Mouse (Mus musculus) kidney, adult 11 months (tissue): ENCODE measurements around the gene Tut7.
"Not testable (repeated sequence)": the region's sequence is repeated elsewhere in the genome, so short reads cannot be mapped to it uniquely, and the experiment has no call there.

Experiments used
- DNase-seq: peaks from one replicate; pipeline ENCODE4 v3.0.0; 2022

The Tut7 gene

GRCm38 (mm10) chr13:59832454-59832853 is 9.5 kb upstream of the Tut7 start:
- no peak for DNase-seq

- DNase-seq, result peak; percentile 55
Measured at GRCm38 (mm10) chr13:59825966-59826365, 3.0 kb upstream of the Tut7 start.

- DNase-seq, result no peak
Measured at GRCm38 (mm10) chr13:59820836-59821235, 2.1 kb downstream of the Tut7 start.

GRCm38 (mm10) chr13:59820114-59820513 is 2.8 kb downstream of the Tut7 start:
- no peak for DNase-seq

DNA sequence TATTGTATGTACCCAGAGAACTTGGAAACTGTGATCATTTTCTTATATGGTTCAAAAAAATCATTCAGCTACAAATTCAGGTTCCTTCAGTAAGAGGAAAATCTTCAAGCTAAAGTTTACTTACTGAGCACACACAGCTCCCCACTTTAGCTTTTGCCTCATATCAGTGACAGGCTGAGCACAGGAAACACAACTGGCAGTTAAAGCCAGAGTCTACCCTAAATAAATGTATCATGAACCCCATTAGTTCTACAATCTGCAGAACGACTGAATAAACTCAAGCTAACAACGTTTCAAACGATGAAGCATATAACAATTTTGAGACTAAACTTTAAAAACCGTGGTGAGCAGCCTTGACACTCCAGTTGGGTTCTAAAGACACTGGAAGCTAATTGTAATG is 5.6 kb downstream of the Tut7 start:
- DNase-seq, result no peak

DNA sequence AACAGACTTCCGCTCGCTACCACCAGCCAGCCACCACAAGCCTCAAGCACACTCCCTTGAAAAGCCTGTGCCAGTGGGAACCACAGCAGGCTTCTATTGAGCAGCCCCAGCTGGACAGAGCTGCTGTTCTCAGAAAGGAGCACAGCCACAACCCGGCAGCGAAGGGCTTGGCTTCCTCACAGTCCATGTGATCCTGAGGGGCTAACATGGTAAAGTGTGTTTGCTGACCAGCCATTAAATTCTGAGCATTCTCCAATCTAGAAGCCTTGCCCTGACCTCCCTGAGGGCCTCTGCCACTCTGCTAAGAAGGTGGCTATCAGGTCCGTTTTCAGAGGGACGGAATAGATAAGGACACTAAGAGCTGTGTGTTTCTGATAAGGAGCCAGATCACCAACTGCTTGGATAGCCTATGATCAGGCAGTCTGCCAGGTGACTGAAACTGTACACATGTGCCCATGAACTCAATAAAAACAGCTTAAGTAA is 8.8 kb downstream of the Tut7 start:
- DNase-seq, result no peak

- no peak for DNase-seq
Measured at GRCm38 (mm10) chr13:59811581-59811980, 11.4 kb downstream of the Tut7 start.

- peak; percentile 17 for DNase-seq
Measured at GRCm38 (mm10) chr13:59801000-59801399, 21.9 kb downstream of the Tut7 start.

- no peak for DNase-seq
Measured at GRCm38 (mm10) chr13:59800077-59800476, 22.9 kb downstream of the Tut7 start.

- DNase-seq, result no peak
Measured at GRCm38 (mm10) chr13:59798306-59798705, 24.6 kb downstream of the Tut7 start.

DNA sequence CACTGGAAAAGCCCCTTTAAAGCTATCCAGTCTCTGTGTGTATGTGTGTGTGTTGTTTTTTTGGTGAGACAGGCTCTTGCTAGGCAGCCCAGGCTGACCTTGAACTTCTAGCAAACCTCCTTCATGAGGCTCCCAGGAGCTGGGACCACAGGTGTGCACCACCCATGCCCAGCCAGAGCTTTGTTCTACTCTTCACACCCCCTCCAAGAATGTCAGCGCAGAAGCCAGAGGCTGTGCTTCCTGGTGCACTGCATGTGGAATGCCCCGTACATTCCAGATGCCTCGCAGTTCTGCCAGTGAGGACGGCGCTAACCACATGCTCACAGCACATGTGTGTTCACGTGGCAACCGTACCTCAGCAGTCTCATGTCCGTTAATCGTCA is 26.5 kb downstream of the Tut7 start:
- DNase-seq, result no peak

GRCm38 (mm10) chr13:59795807-59796465 is 27.0 kb downstream of the Tut7 start:
- DNase-seq, result no peak

- no peak for DNase-seq
Measured at GRCm38 (mm10) chr13:59794786-59795185, 28.2 kb downstream of the Tut7 start.

GRCm38 (mm10) chr13:59782145-59782544 is 40.8 kb downstream of the Tut7 start, which contains the start of gene Gm49354:
TSS of gene Gm49354 (minus strand) at chr13:59782245.
- no peak for DNase-seq

GRCm38 (mm10) chr13:59779744-59780264 is 43.1 kb downstream of the Tut7 start:
- DNase-seq, result not testable (repeated sequence)

DNA sequence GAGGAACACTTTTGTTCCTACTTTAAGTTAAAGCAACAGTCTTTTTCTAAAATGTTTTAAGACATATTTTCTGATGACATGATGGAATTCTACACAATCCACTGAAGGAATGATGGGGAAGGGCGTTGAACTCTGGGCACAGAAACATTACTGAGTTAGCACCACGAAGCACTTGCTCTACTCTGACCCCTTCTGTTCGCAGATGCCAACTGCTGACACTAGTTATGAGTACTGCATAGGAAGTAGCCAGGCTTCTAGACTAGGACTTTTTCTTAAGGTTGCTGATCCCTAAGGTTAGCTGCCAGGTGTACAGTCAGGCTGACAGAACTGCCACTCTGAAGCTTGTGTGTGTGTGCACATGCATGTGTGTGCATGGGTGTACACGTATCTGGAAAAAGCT is 43.7 kb downstream of the Tut7 start:
- DNase-seq, result no peak

- DNase-seq, result no peak
Measured at GRCm38 (mm10) chr13:59775168-59775567, 47.8 kb downstream of the Tut7 start.

- peak; percentile 61 for DNase-seq
Measured at GRCm38 (mm10) chr13:59771257-59771656, 51.7 kb downstream of the Tut7 start.

- no peak for DNase-seq
Measured at GRCm38 (mm10) chr13:59770847-59771246, 52.1 kb downstream of the Tut7 start.

- peak; percentile 83 for DNase-seq
Measured at GRCm38 (mm10) chr13:59770164-59770562, 52.8 kb downstream of the Tut7 start.

- peak; percentile 98 for DNase-seq
Measured at GRCm38 (mm10) chr13:59769296-59770163, 53.4 kb downstream of the Tut7 start, which contains the start of gene Isca1. TSS of gene Isca1 (minus strand) at chr13:59769810.

DNA sequence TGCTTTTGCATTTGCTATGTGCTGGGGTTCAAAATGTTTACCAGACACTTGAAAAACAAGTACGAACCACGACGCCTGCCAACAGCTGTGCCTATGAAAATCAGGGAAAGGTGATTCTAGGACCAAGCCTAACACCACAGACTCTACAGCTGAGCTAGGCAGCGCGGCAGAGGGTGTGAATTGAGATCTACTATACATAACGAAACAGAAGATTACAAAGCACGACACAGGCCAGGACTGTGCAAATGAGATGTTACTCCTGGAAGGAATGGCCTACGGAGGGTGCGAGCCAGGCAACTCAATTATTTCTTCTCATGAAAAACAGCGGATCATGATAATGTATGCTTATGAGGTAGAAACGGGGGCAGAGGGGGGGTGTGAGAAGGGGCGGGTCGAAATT is 54.4 kb downstream of the Tut7 start:
- peak; percentile 21 for DNase-seq

- peak; percentile 70 for DNase-seq
Measured at GRCm38 (mm10) chr13:59766786-59767515, 56.0 kb downstream of the Tut7 start.
